Mouse (Mus musculus): ENCODE measurements around the gene Msn.

- TF ChIP-seq POLR2A (IDR thresholded peaks at IDR 0.05; ENCODE audit: insufficient read length, low read depth), result no peak
- no peak for TF ChIP-seq MAX (IDR thresholded peaks at IDR 0.05; ENCODE audit: low read depth)
- no peak for TF ChIP-seq TCF12 (IDR thresholded peaks at IDR 0.05; ENCODE audit: insufficient read depth, poor library complexity, severe bottlenecking)
- no peak for TF ChIP-seq E2F4 (IDR thresholded peaks at IDR 0.05; ENCODE audit: insufficient read depth)
- no peak for TF ChIP-seq TCF3 (IDR thresholded peaks at IDR 0.05; ENCODE audit: insufficient read length, low read depth)
- no peak for TF ChIP-seq USF1 (IDR thresholded peaks at IDR 0.05; ENCODE audit: low read depth)
- TF ChIP-seq POLR2AphosphoS2 (IDR thresholded peaks at IDR 0.05; ENCODE audit: insufficient read length, low read depth), result no peak
Measured at GRCm38 (mm10) chrX:96171645-96172388, 76.0 kb downstream of the Msn start.
